Mouse (Mus musculus): ENCODE results near the gene Atp6v1e2. TPM values are rescaled to one million over a fixed set of nuclear protein-coding genes. Genes with fewer than 3 reads are reported as not detected.

The Atp6v1e2 gene
- polyA plus RNA-seq, 1 experiment from 2014 or later: 0.60 TPM

- peak; percentile 38; the same call in 1 of the 2 replicates for ATAC-seq (ENCODE audit: low FRiP score, low read depth)
These were observed 37.8 kb downstream of the Atp6v1e2 start for GRCm38 (mm10) chr17:86909733-86910495.

DNA sequence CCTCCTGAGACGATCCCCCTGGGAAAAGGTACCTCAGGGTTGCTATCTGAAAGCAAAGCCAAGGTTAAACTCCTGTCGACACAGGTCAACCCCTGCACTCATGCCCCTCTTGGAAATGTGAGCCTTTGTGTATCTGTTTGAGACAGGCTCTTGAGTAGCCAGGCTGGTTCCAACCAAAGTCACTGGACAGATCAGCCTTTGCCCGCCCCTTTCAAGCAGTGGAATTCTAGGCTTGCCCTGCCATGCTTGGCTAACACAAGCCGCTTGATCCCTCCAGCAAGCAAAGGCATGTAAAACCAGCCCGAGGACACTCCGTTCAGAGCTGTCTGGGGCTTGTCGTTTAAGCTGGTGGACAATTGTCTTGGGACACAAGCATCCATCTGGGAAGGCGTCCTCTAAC is 39.4 kb downstream of the Atp6v1e2 start:
- H3K9me3 ChIP-seq: no peaks in the 10 kb centered on the region
- H3K36me3 ChIP-seq: no peaks in the 10 kb centered on the region
- 65% methylated on average over 8 of the region's 8 CpGs for WGBS

More at GRCm38 (mm10) chr17:86909733-86910495, 37.8 kb downstream of the Atp6v1e2 start:
- Histone ChIP-seq H3K9ac (replicated peaks) (no peak overlapping the region), H3K36me3 (no peaks in the 10 kb centered on the region), H3K4me3 (no peak overlapping the region), H3K9me3 (no peaks in the 10 kb centered on the region), H3K27me3 (peaks cover 25% of the 10 kb centered on the region; the same call in 1 of the 2 replicates), H3K4me2 (replicated peaks) (no peak overlapping the region), H3K4me1 (peaks cover 12% of the 10 kb centered on the region), H3K27ac (replicated peaks) (no peak overlapping the region)
- 80% methylated on average over 14 of the region's 14 CpGs for WGBS

DNA sequence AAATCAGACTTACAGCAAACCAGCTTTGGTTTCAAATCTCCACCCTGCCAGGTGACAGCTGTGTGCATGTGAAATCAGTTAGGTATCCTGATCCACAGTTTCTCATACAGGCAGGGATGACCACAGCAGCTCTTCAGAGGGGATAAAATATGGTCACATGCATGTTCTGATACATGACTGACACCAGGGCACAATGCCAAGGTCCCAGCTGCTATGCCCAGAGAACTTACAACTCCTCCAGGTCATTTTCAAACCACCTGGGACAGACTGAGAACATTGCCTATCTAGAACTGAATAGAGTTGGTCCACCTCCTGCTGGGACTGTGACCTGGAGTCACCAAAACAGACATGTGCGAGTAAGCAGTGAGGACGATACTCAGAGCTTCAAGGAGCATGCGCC is 40.6 kb downstream of the Atp6v1e2 start:
- Histone ChIP-seq H3K9me3 (no peaks in the 10 kb centered on the region), H3K4me1 (peaks cover 16% of the 10 kb centered on the region), H3K4me3 (no peak overlapping the region), H3K4me2 (replicated peaks) (no peak overlapping the region), H3K9ac (replicated peaks) (no peak overlapping the region), H3K27ac (replicated peaks) (no peak overlapping the region), H3K27me3 (peaks cover 39% of the 10 kb centered on the region), H3K36me3 (no peaks in the 10 kb centered on the region)
- no peak for ATAC-seq (ENCODE audit: low FRiP score, low read depth)
- 90% methylated on average over 3 of the region's 3 CpGs for WGBS

More for the DNA sequence above, 39.4 kb downstream of the Atp6v1e2 start:
- no peak for ATAC-seq (ENCODE audit: low FRiP score, low read depth)
- Histone ChIP-seq H3K27ac (replicated peaks) (no peak overlapping the region), H3K9ac (replicated peaks) (no peak overlapping the region), H3K4me3 (no peak overlapping the region), H3K4me2 (replicated peaks) (no peak overlapping the region), H3K27me3 (peaks cover 39% of the 10 kb centered on the region), H3K4me1 (peaks cover 16% of the 10 kb centered on the region)

DNA sequence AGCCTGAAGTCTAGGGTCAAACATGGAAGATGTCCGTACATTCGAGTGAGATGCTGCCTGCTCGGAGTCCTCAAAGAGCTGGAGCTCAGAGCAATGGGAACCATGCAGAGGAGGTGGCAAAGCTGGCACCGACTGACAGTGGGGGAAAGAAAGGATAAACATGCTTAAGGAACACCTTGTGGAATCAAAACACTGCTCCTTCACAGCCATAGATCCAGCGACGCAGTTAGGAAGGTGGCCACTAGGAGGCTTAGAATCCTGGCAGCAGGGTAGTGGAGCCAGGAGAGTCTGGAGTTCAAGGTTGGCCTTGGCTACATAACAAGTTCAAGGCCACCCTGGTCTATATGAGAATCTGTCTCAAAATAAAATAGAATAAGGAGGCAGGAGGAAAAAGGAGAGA is 41.1 kb downstream of the Atp6v1e2 start:
- no peak for ATAC-seq (ENCODE audit: low FRiP score, low read depth)
- WGBS: 25% methylated on average over 6 of the region's 6 CpGs
- Histone ChIP-seq H3K4me2 (replicated peaks) (no peak overlapping the region), H3K9ac (replicated peaks) (no peak overlapping the region), H3K4me3 (no peak overlapping the region), H3K9me3 (no peaks in the 10 kb centered on the region), H3K27me3 (peaks cover 39% of the 10 kb centered on the region), H3K36me3 (no peaks in the 10 kb centered on the region), H3K27ac (replicated peaks) (no peak overlapping the region), H3K4me1 (peaks cover 16% of the 10 kb centered on the region)

- Histone ChIP-seq H3K4me1 (peaks cover 16% of the 10 kb centered on the region), H3K9ac (replicated peaks) (no peak overlapping the region), H3K4me2 (replicated peaks) (peak overlapping the region; percentile 32), H3K27ac (replicated peaks) (peak overlapping the region; percentile 61), H3K9me3 (no peaks in the 10 kb centered on the region), H3K36me3 (no peaks in the 10 kb centered on the region), H3K27me3 (peaks cover 37% of the 10 kb centered on the region), H3K4me3 (no peak overlapping the region)
- no peak for ATAC-seq (ENCODE audit: low FRiP score, low read depth)
- whole genome bisulfite sequencing: 5% methylated on average over 9 of the region's 9 CpGs
These were observed 41.6 kb downstream of the Atp6v1e2 start for GRCm38 (mm10) chr17:86906136-86906461.

DNA sequence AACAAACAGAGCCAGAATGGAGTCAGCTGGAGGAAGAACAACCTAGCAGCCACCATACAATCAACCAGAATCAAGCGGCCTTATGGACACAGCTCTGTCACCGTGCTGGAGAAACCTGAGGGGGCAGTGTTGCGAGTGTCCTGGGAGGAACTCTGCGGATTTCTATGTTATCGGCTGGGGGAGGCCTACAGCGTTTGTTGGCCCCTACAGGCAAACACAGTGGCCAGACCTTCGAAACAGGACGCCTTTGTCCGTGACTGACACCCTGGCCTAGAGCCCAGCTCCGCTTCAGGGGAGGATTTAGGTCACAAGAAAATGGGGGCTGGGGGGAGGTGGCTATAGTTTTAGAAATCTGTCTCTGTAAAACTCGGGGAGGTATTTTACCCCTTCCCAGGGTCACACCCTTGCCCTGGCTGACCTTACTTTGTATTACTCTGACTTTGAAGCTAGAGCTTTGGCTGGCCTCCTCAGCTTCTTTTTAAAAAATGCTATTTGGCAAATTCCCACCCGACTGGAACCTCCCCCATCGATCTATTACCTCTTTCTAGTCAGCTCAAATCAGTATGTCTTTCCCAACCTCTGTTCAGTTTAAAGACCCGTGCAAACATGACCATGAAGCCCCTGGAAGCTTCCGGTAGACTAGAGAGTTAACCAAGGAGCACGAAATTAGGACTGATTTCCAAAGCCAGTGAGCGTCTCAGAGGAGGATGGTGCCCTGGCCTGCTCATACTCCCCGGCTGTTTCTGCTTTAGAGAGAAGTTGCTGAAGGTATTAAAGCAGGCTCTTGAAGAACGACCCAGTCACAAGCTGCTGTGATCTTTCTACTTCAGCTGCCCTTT is 42.2 kb downstream of the Atp6v1e2 start:
- peak overlapping the region; percentile 37; the same call in 1 of the 2 replicates for H3K9ac ChIP-seq (replicated peaks)
- ATAC-seq (ENCODE audit: low FRiP score, low read depth): peak; percentile 44; the same call in 1 of the 2 replicates
- peaks cover 16% of the 10 kb centered on the region for H3K4me1 ChIP-seq
- H3K27me3 ChIP-seq: peaks cover 37% of the 10 kb centered on the region
- no peaks in the 10 kb centered on the region for H3K9me3 ChIP-seq
- H3K36me3 ChIP-seq: no peaks in the 10 kb centered on the region
- no peak overlapping the region for H3K4me3 ChIP-seq
- peak overlapping the region; percentile 61 for H3K27ac ChIP-seq (replicated peaks)
- H3K4me2 ChIP-seq (replicated peaks): peak overlapping the region; percentile 32
- 15% methylated on average over 19 of the region's 19 CpGs for WGBS

DNA sequence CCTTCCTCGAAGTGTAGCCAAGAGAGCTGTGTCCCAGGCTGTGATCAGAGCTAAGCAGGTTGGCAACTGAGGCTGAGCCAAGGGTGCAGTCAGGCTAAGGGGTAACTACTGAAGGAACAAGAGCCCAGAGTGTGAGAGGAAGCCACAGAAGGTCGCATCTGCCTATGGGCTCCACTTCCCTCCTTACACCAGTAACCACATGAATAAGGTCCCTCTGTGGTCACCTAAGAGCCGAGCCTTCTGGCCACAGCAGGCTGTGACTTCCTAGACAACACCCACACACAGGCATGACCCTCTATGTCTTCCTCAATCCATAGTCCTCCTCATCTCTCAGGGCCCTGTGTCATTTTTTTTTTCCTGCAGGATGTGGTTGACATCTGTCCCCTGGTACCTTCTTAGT is 43.5 kb downstream of the Atp6v1e2 start:
- WGBS: 73% methylated on average over 3 of the region's 3 CpGs
- Histone ChIP-seq H3K4me2 (replicated peaks) (no peak overlapping the region), H3K27ac (replicated peaks) (no peak overlapping the region), H3K9ac (replicated peaks) (no peak overlapping the region; the same call in 1 of the 2 replicates), H3K9me3 (no peaks in the 10 kb centered on the region), H3K36me3 (no peaks in the 10 kb centered on the region), H3K27me3 (peaks cover 37% of the 10 kb centered on the region), H3K4me3 (no peak overlapping the region), H3K4me1 (peaks cover 16% of the 10 kb centered on the region)
- ATAC-seq (ENCODE audit: low FRiP score, low read depth): no peak

DNA sequence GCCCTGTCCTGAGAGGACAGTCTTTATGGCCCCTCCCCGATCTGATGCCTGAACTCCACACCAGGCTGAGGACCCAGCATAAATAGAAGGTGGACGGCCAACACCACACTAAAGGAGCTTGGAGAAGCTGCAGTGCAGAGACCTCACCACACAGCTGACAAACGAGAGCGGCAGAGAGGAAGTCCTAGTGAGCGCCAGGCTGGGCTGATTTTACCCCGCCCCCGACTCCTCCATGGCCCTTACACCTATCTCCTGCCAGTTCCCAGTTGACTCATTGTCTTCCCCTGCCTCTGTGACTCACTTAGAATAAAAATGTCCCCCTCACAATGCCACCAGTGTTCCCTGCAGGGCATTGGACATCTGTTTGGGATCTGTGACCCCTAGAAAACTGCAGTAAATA is 44.1 kb downstream of the Atp6v1e2 start:
- Histone ChIP-seq H3K36me3 (no peaks in the 10 kb centered on the region), H3K9ac (replicated peaks) (no peak overlapping the region), H3K4me1 (peaks cover 16% of the 10 kb centered on the region), H3K4me2 (replicated peaks) (no peak overlapping the region), H3K27me3 (peaks cover 36% of the 10 kb centered on the region), H3K9me3 (no peaks in the 10 kb centered on the region), H3K4me3 (no peak overlapping the region), H3K27ac (replicated peaks) (no peak overlapping the region)
- no peak for ATAC-seq (ENCODE audit: low FRiP score, low read depth)
- 62% methylated on average over 7 of the region's 7 CpGs for WGBS

DNA sequence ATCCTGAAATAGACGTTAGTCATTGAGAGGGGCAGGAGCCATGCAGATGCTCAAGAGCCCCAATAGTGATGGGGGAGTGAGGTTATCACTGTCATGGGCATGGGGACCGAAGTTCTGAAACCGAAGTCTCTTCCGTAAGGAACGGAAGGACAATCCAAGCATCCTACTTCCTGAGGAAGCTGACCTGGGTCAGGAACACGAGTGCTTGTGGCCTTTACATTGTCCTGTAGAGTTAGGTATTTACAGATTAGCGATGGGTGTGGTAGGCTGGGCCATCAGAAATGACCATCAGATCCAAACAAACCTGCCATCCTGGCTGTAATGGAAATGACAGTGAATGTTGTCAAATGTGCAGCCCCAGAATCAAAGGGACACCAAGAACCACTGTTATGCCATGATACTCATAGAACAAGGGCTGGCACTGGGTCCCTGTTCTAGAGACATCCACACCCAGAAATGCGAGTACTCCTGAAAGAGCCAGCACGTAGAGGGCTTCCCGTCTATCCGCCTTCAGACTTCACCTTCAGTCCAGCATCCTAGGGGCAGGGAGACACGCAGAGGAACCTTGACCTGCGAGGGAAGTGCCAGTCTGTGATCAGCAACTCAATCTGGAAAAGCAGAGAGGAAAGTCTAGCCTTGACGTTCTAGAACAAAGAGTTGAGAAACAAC is 45.2 kb downstream of the Atp6v1e2 start:
- Histone ChIP-seq H3K27me3 (peaks cover 30% of the 10 kb centered on the region), H3K9me3 (no peaks in the 10 kb centered on the region), H3K36me3 (no peaks in the 10 kb centered on the region), H3K27ac (replicated peaks) (no peak overlapping the region), H3K9ac (replicated peaks) (no peak overlapping the region), H3K4me3 (no peak overlapping the region), H3K4me1 (peaks cover 16% of the 10 kb centered on the region), H3K4me2 (replicated peaks) (no peak overlapping the region)
- ATAC-seq (ENCODE audit: low FRiP score, low read depth): no peak
- WGBS: 91% methylated on average over 14 of the region's 14 CpGs

- no peak overlapping the region for H3K4me2 ChIP-seq (replicated peaks)
- H3K9ac ChIP-seq (replicated peaks): no peak overlapping the region
- WGBS: 83% methylated on average over 5 of the region's 5 CpGs
- no peaks in the 10 kb centered on the region for H3K9me3 ChIP-seq
- peaks cover 11% of the 10 kb centered on the region for H3K4me1 ChIP-seq
- no peaks in the 10 kb centered on the region for H3K36me3 ChIP-seq
- peaks cover 19% of the 10 kb centered on the region for H3K27me3 ChIP-seq
- no peak for ATAC-seq (ENCODE audit: low FRiP score, low read depth)
- H3K27ac ChIP-seq (replicated peaks): no peak overlapping the region
- H3K4me3 ChIP-seq: no peak overlapping the region
These were observed 47.1 kb downstream of the Atp6v1e2 start for GRCm38 (mm10) chr17:86900564-86900963.

GRCm38 (mm10) chr17:86899821-86900220 is 47.9 kb downstream of the Atp6v1e2 start:
- Histone ChIP-seq H3K36me3 (no peaks in the 10 kb centered on the region), H3K4me3 (no peak overlapping the region), H3K4me1 (0 out of 2 replicates have a peak, but pooled peaks cover 4% of the 10 kb centered on the region), H3K9ac (replicated peaks) (no peak overlapping the region), H3K27me3 (peaks cover 14% of the 10 kb centered on the region), H3K4me2 (replicated peaks) (no peak overlapping the region), H3K9me3 (no peaks in the 10 kb centered on the region), H3K27ac (replicated peaks) (no peak overlapping the region)
- ATAC-seq (ENCODE audit: low FRiP score, low read depth): no peak
- 81% methylated on average over 5 of the region's 5 CpGs for WGBS
